Mouse (Mus musculus) bone marrow macrophage, adult 2 months (primary cell): ENCODE measurements around the gene Cachd1.

Experiments used
- CTCF ChIP-seq: IDR thresholded peaks from 2 replicates; pipeline ENCODE4 v1.5.1; 2012; ENCODE audit warnings: low read depth, mild to moderate bottlenecking, low read length, moderate library complexity
- POLR2A ChIP-seq: IDR thresholded peaks from 2 replicates; pipeline ENCODE4 v1.6.1; 2012; ENCODE audit warnings: mild to moderate bottlenecking, low read depth, low read length, borderline replicate concordance

GRCm38 (mm10) chr4:100819238-100819637 is 42.8 kb downstream of the Cachd1 start:
- TF ChIP-seq CTCF (no peak), POLR2A (no peak)
